In the genomic region with DNA sequence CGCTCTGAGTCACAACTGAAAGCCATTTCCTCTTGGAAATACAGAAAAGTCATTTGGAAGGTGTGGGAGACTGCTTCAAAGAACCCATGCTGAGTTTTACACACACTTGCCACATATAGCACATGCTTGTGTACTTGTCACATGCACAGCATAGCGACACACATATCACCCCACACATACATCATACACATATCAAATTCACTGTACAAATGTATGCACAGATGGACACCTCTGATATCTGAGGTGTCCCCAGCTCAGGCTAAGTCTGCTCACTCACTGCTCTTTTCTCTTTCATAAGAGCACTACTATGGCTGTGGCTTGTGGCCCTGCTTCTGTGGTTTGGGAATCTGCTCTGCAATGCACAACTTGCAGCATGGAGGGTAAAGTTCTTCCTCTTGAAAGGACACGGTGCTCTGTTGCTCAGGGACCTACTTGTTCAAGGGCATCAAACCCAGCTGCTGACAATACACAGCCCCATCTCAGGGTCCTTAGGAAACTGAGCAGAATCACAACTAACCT, we compare ENCODE assay signal across 24 mouse cellular contexts.
DNase-seq lines count a peak whose midpoint lies in the region; ATAC-seq lines count a peak whose summit lies in the region.
"Had no signal": no experiment of that assay in that cellular context is flagged by ENCODE, and none has a peak within 500 bp of the region (broad histone marks: within the 10 kb centered on the region; RNA-seq: fewer than 3 reads in every experiment).

No protein-coding gene starts in this region.

- no peaks in the 10 kb centered on the region for H3K27me3 ChIP-seq in liver, embryonic 11.5 days (replicated peaks; ENCODE audit: control insufficient read depth, insufficient read depth, low read length)
- H3K27me3 ChIP-seq: forebrain, embryonic 13.5 days; heart, embryonic 13.5 days had no signal

- 0 out of 2 replicates have a peak, but pooled peaks have one; percentile 47 for ATAC-seq in liver, embryonic 11.5 days (replicated peaks; ENCODE audit: low FRiP score)
- peak; percentile 71 for ATAC-seq in common myeloid progenitor, adult 5-6 weeks (replicated peaks; ENCODE audit: low read depth, poor library complexity, severe bottlenecking)
- peak; percentile 66 for ATAC-seq in granulocyte monocyte progenitor cell, adult 5-6 weeks (replicated peaks; ENCODE audit: poor library complexity, severe bottlenecking)
- ATAC-seq in megakaryocyte progenitor cell, adult 5-6 weeks (replicated peaks; ENCODE audit: poor library complexity) = peak; percentile 75
- ATAC-seq: CD4-positive, CD25-positive, alpha-beta regulatory T cell, adult 4 months; forebrain, embryonic 13.5 days; forebrain, embryonic 16.5 days; hindbrain, postnatal 0 days; inflammation-experienced regulatory T-cells, adult 6 months had no signal

- no peak overlapping the region for H3K9ac ChIP-seq in liver, embryonic 11.5 days (ENCODE audit: low read depth, low read length)
- H3K9ac ChIP-seq: forebrain, embryonic 13.5 days; heart, embryonic 13.5 days; hindbrain, embryonic 14.5 days had no signal

- no peak for DNase-seq in liver, embryonic 11.5 days (ENCODE audit: low spot score)
- no peak for DNase-seq in liver
- DNase-seq in left cerebral cortex, adult 9 months (ENCODE audit: low spot score in 2 of 2) = no peak
- DNase-seq: adrenal gland, adult 2 months; adrenal gland, postnatal 14 days; cerebellum, adult 11 months; cerebellum, adult 8-10 months; cerebellum, postnatal 10 days; cerebellum, postnatal 36 days; gastrocnemius, postnatal 10 days; gastrocnemius, postnatal 36 days; heart, adult 18-20 months; heart, postnatal 36 days had no signal

- WGBS in liver, embryonic 11.5 days = 74% methylated on average over 3 of the region's 3 CpGs

- no peaks in the 10 kb centered on the region for H3K4me1 ChIP-seq in liver, embryonic 11.5 days (replicated peaks; ENCODE audit: control insufficient read depth, insufficient read depth, low read length)
- H3K4me1 ChIP-seq: forebrain, embryonic 10.5 days; heart, embryonic 13.5 days had no signal

- H3K27ac ChIP-seq in liver, embryonic 11.5 days (ENCODE audit: low read depth, low read length) = no peak overlapping the region
- H3K27ac ChIP-seq: forebrain, embryonic 10.5 days; forebrain, embryonic 13.5 days; heart, embryonic 13.5 days; hindbrain, embryonic 14.5 days; hindbrain, postnatal 0 days had no signal

- H3K36me3 ChIP-seq in liver, embryonic 11.5 days (ENCODE audit: control insufficient read depth, insufficient read depth, low read length) = no peaks in the 10 kb centered on the region
- H3K36me3 ChIP-seq: forebrain, embryonic 10.5 days; heart, embryonic 13.5 days had no signal

- H3K9me3 ChIP-seq in liver, embryonic 11.5 days (ENCODE audit: control insufficient read depth, low read length) = no peaks in the 10 kb centered on the region
- H3K9me3 ChIP-seq: forebrain, embryonic 10.5 days; forebrain, embryonic 13.5 days; heart, embryonic 13.5 days had no signal

- H3K4me3 ChIP-seq in liver, embryonic 11.5 days (ENCODE audit: low read depth, low read length) = no peak overlapping the region
- H3K4me3 ChIP-seq: forebrain, embryonic 10.5 days; forebrain, embryonic 13.5 days; heart, embryonic 13.5 days had no signal

- no peak overlapping the region for H3K4me2 ChIP-seq in liver, embryonic 11.5 days
- H3K4me2 ChIP-seq: forebrain, embryonic 13.5 days; heart, embryonic 13.5 days; hindbrain, embryonic 14.5 days had no signal
